Mouse (Mus musculus): ENCODE measurements at regions not wholly inside any gene's neighbourhood (a gene's known extent, or its start where the extent isn't known, plus 50 kb on each side); places are given as distances from the start of the nearest gene placed in this dataset.

GRCm38 (mm10) chr9:61055928-61056730, 261.8 kb downstream of the Uaca start:
- TF ChIP-seq POLR2A (IDR thresholded peaks at IDR 0.05; ENCODE audit: low read depth, low read length) (no peak), CTCF (IDR thresholded peaks at IDR 0.05; ENCODE audit: borderline replicate concordance, insufficient read depth, low read length) (no peak)

Data from embryonic fibroblast, embryonic 13.5 days (primary cell).